Mouse (Mus musculus): ENCODE data around the gene Ccl21b.
"Not testable (repeated sequence)": the region's sequence is repeated elsewhere in the genome, so short reads cannot be mapped to it uniquely, and the experiment has no call there.

Gene Ccl21b

DNA sequence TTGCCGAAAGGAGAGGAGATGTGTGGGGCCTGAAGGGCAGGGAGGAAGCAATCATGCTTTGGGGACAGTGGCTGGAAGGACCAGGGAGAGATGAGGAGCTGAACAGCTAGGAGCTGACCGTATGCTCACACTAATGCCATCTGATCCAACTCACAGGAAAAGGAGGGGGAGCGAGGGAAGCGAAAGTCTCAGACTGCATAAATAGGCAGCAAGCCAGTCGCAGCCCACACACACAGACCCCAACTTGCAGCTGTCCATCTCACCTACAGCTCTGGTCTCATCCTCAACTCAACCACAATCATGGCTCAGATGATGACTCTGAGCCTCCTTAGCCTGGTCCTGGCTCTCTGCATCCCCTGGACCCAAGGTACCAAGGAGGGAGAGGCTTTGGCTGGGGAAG, at the start of gene Ccl21b:
TSS of gene Ccl21b (plus strand) at position 301 of the 400 bp plus-strand sequence.
- not testable (repeated sequence) for DNase-seq (ENCODE audit: low spot score)

- not testable (repeated sequence) for DNase-seq (ENCODE audit: low spot score)
Measured at GRCm38 (mm10) chr4:42240339-42240738, 15.2 kb upstream of the Ccl21b start, which contains the start of gene Gm10600. TSS of gene Gm10600 (plus strand) at chr4:42240639.

GRCm38 (mm10) chr4:42293967-42294366, 38.4 kb downstream of the Ccl21b start, which contains the start of gene Gm21953:
TSS of gene Gm21953 (plus strand) at chr4:42294267.
- DNase-seq (ENCODE audit: low spot score) = not testable (repeated sequence)
